Mouse (Mus musculus): ENCODE results near the gene Adora2a.

- TF ChIP-seq CTCF (IDR thresholded peaks at IDR 0.05; ENCODE audit: control insufficient read depth, insufficient read depth, low read length), result no peak
- TF ChIP-seq POLR2A (IDR thresholded peaks at IDR 0.05; ENCODE audit: borderline replicate concordance, control insufficient read depth, low read depth, low read length), result no peak
Observed at GRCm38 (mm10) chr10:75307130-75307529, 9.5 kb upstream of the Adora2a start.

All from bone marrow, adult 2 months (tissue).